Mouse (Mus musculus) C2C12 (cell line): ENCODE results near the gene Syt1. TPM values are rescaled to one million over a fixed set of nuclear protein-coding genes. Genes with fewer than 3 reads are reported as not detected.
A peak's percentile ranks its signal among the peaks of the same experiment; 100 is the strongest.

Experiments used
- H3K27me3 ChIP-seq: one replicate; pipeline ENCODE4 v1.6.1; 2011; ENCODE audit not compliant: control insufficient read depth, insufficient read depth, insufficient read length
- H3K36me3 ChIP-seq: one replicate; pipeline ENCODE4 v1.6.1; 2011; ENCODE audit not compliant: control insufficient read depth, insufficient read depth
- H3K4me3 ChIP-seq: one replicate; pipeline ENCODE4 v1.5.1; 2011; ENCODE audit warnings: mild to moderate bottlenecking, control low read depth; ENCODE audit not compliant: poor library complexity, insufficient read depth, severe bottlenecking
- H3K79me2 ChIP-seq: one replicate; pipeline ENCODE4 v1.6.1; 2011; ENCODE audit not compliant: control insufficient read depth, insufficient read depth
- H3K79me3 ChIP-seq: one replicate; pipeline ENCODE4 v1.6.1; 2011; ENCODE audit warnings: low read depth, control low read depth
- H3ac ChIP-seq: one replicate; pipeline ENCODE3; 2011; ENCODE audit warnings: low read depth; ENCODE audit not compliant: control insufficient read depth, insufficient read length
- CEBPB ChIP-seq: IDR thresholded peaks from one replicate; pipeline ENCODE4 v1.6.1; 2011; ENCODE audit warnings: low read depth, mild to moderate bottlenecking, control low read depth, moderate library complexity
- CTCF ChIP-seq: IDR thresholded peaks from one replicate; pipeline ENCODE4 v1.5.1; 2011; ENCODE audit not compliant: control insufficient read depth, insufficient read depth, insufficient read length
- FOSL1 ChIP-seq: IDR thresholded peaks from one replicate; pipeline ENCODE4 v1.8.0; 2011; ENCODE audit warnings: mild to moderate bottlenecking, low read length; ENCODE audit not compliant: poor library complexity, insufficient read depth, severe bottlenecking
- MAX ChIP-seq: IDR thresholded peaks from one replicate; pipeline ENCODE4 v1.6.1; 2011; ENCODE audit warnings: mild to moderate bottlenecking, control low read depth
- MYOD1 ChIP-seq: IDR thresholded peaks from one replicate; pipeline ENCODE4 v1.6.1; 2011; ENCODE audit warnings: low read depth; ENCODE audit not compliant: control insufficient read depth, insufficient read length
- MYOG ChIP-seq: IDR thresholded peaks from one replicate; pipeline ENCODE4 v1.6.1; 2011; ENCODE audit not compliant: control insufficient read depth, insufficient read length; ENCODE audit errors: extremely low read depth
- USF1 ChIP-seq: IDR thresholded peaks from one replicate; pipeline ENCODE4 v1.6.1; 2011; ENCODE audit warnings: low read depth, mild to moderate bottlenecking, control low read depth, moderate library complexity
- polyA plus RNA-seq: library from polyadenylated mRNA; unstranded; fragments of >200 nt; fragmentation: generic; extraction: Trizol; gene quantifications from one replicate; pipeline ENCODE4 v1.2.1, GENCODE M21; 2012; ENCODE audit warnings: missing spikeins

The Syt1 gene
- polyA plus RNA-seq, 1 experiment: 0.09 TPM

DNA sequence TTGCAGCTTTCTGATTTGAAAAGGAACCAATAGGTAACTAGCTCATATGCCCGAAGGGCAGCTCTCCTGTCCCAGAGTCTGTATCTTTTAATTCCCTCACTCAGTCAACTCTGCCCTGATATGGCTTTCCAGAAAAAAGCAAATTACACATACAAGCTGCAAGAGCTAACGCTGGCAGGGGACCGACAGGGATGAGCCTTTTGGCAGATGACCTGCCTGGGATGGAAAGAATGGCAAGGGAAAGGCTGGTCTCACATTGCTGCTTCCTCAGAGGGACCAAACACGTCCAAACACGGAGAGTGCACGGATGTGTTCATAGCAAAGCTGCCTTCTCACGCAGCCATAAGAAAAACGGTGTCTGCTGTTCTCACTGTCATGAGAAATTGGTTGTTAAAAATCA, 58.6 kb downstream of the Syt1 start:
- H3K4me3 ChIP-seq: no peak overlapping the region
- no peaks in the 10 kb centered on the region for H3K27me3 ChIP-seq
- no peaks in the 10 kb centered on the region for H3K36me3 ChIP-seq
- no peak overlapping the region for H3ac ChIP-seq
- TF ChIP-seq MYOG: no peak
- TF ChIP-seq MAX: no peak
- no peak for TF ChIP-seq CEBPB
- TF ChIP-seq FOSL1: no peak
- no peak for TF ChIP-seq USF1
- TF ChIP-seq CTCF: no peak
- TF ChIP-seq MYOD1: no peak
- H3K79me3 ChIP-seq: no peaks in the 10 kb centered on the region
- no peaks in the 10 kb centered on the region for H3K79me2 ChIP-seq

DNA sequence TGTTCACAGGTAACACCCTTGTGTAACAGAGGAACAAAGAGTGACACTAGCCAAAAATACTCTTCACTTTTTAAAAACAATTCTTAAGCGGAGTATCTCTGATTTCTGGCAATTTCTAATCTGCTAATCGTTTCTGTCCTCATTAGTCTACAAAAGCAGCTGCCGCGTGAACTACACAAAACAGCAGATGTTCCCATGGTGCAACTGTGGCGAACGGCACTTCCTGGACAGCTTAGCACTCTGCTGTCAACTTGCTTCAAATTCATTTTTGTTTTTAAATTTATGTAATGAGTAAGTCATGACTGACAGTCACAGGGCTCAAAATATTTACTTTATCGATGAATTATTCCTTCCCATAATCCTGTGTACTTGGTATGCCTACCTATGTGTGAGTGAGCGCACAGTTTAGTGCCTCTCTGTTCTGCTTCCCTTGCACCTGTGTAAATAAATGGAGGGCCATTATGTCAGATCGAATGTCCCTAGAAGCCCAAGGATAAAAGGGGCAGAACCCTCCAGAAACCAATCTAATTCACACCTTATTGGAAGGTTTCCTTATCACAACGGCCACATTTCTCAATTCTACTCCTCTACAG, 73.8 kb downstream of the Syt1 start:
- H3K36me3 ChIP-seq: no peaks in the 10 kb centered on the region
- H3ac ChIP-seq: no peak overlapping the region
- no peak overlapping the region for H3K4me3 ChIP-seq
- no peaks in the 10 kb centered on the region for H3K79me3 ChIP-seq
- H3K79me2 ChIP-seq: no peaks in the 10 kb centered on the region
- no peaks in the 10 kb centered on the region for H3K27me3 ChIP-seq
- TF ChIP-seq USF1: no peak
- no peak for TF ChIP-seq CEBPB
- TF ChIP-seq MYOD1: no peak

DNA sequence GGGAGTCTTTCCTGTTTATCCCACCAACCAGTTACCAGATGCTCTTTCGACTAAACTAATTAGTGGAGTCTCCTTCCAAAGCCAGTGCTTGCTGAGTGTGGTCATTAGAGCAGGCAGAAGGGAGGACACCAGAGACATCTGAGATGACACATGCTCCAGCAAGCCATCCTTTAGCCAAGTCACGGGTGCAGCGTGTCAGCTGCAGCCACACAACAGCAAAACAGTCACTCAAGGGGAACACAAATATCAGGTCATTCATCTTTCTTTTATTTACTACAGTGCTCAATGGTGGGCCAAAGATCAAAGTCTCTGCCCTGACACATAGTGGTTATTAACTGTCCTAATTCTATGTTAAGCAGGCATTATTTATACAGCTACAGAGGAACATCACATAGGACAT, 80.5 kb downstream of the Syt1 start:
- Histone ChIP-seq H3K36me3 (no peaks in the 10 kb centered on the region), H3ac (no peak overlapping the region), H3K27me3 (no peaks in the 10 kb centered on the region), H3K79me2 (no peaks in the 10 kb centered on the region), H3K4me3 (no peak overlapping the region), H3K79me3 (no peaks in the 10 kb centered on the region)
- TF ChIP-seq FOSL1 (no peak), USF1 (no peak), CTCF (no peak), MYOG (no peak), MYOD1 (no peak), CEBPB (no peak), MAX (no peak)

DNA sequence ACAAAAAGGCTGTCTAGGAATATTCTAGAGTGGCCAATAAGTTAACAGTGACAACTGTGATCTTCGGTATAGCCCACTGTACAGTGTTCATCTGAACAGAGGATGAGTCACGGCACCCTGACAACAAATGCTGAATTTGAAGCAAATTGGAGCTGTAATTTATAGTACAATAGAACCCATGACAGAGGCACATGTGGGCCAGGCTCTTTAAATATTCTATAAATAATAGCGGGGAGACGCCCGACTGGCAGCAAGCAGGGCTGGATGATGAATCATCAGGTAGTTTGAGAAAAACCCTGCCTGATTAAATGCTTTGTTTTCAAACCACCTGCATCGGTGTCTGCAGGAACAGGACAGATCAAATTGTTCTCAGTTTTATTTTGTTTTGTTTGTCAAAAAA, 81.1 kb downstream of the Syt1 start:
- no peak overlapping the region for H3ac ChIP-seq
- H3K36me3 ChIP-seq: no peaks in the 10 kb centered on the region
- no peaks in the 10 kb centered on the region for H3K79me3 ChIP-seq
- TF ChIP-seq USF1 (no peak), CEBPB (no peak), MYOD1 (no peak), FOSL1 (peak; percentile 3), MAX (no peak), CTCF (no peak), MYOG (no peak)
- no peaks in the 10 kb centered on the region for H3K79me2 ChIP-seq
- H3K4me3 ChIP-seq: no peak overlapping the region
- H3K27me3 ChIP-seq: no peaks in the 10 kb centered on the region

DNA sequence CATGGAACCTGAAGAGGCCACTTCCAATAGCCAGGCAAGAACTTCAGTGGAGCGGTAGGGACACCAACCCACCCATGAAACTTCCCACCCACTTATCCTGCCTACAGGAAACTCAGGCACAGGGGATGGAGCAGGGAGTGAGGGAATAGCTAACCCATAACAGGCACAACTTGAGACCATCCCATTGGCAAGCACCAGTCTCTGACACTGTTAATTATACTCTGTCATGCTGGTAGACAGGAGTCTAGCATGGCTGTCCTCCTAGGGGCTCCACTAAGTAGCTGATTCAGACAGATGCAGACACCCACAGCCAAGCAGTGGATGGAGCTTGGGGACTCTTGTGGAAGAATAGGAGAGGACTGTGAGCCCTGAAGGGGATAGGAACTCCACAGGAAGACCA, 105.5 kb downstream of the Syt1 start:
- H3ac ChIP-seq: no peak overlapping the region
- H3K79me3 ChIP-seq: no peaks in the 10 kb centered on the region
- H3K27me3 ChIP-seq: no peaks in the 10 kb centered on the region
- TF ChIP-seq MYOG (no peak), FOSL1 (no peak), MAX (no peak), USF1 (no peak)
- no peaks in the 10 kb centered on the region for H3K79me2 ChIP-seq
- no peaks in the 10 kb centered on the region for H3K36me3 ChIP-seq
- H3K4me3 ChIP-seq: no peak overlapping the region

DNA sequence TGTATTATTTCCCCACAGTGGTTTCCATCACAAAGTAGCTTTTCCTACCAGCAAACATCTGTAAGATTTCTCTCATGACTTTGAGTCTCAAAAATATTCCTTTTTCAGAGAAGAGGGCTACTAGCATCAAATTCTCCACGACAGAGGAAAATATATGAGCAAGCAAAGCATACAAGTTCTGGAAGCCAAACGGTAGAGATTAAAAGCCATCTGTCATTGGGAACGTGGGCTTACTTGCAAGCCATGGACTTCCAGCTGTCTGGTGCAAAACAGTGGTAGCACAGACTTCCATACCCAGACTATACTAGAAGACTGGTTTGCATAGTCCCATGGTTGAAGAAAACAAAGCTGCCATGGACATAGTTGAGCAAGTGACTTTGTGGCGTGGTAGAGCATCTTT, 106.4 kb downstream of the Syt1 start:
- no peaks in the 10 kb centered on the region for H3K79me2 ChIP-seq
- no peaks in the 10 kb centered on the region for H3K27me3 ChIP-seq
- no peak overlapping the region for H3ac ChIP-seq
- H3K36me3 ChIP-seq: no peaks in the 10 kb centered on the region
- TF ChIP-seq MYOD1: no peak
- TF ChIP-seq CEBPB: no peak
- TF ChIP-seq MYOG: no peak
- no peak for TF ChIP-seq USF1
- TF ChIP-seq FOSL1: no peak
- TF ChIP-seq CTCF: no peak
- no peak for TF ChIP-seq MAX
- no peaks in the 10 kb centered on the region for H3K79me3 ChIP-seq
- H3K4me3 ChIP-seq: no peak overlapping the region
